Mouse (Mus musculus) intestine, postnatal 0 days (tissue): ENCODE results near the gene Pla2g4e. TPM values are rescaled to one million over a fixed set of nuclear protein-coding genes. Genes with fewer than 3 reads are reported as not detected.

Source experiments
- ATAC-seq: fragments of 200-750 bp; cut with Nextera tagmentation; 2 replicates; pipeline ENCODE4 v1.8.0; 2017; ENCODE audit warnings: mild to moderate bottlenecking, moderate TSS enrichment, moderate library complexity
- H3K27ac ChIP-seq: fragments of 300-500 bp; sonication (generic); 2 replicates; pipeline ENCODE4 v1.5.1; 2014; ENCODE audit warnings: mild to moderate bottlenecking, low read depth, low read length, moderate library complexity
- H3K27me3 ChIP-seq: fragments of 300-500 bp; sonication (generic); replicated peaks from 2 replicates; pipeline ENCODE4 v1.6.1; 2014; ENCODE audit warnings: low read length, mixed read lengths; ENCODE audit not compliant: control insufficient read depth, insufficient read depth
- H3K36me3 ChIP-seq: fragments of 300-500 bp; sonication (generic); 2 replicates; pipeline ENCODE4 v1.6.1; 2014; ENCODE audit warnings: mild to moderate bottlenecking, moderate library complexity; ENCODE audit not compliant: control insufficient read depth, insufficient read depth
- H3K4me1 ChIP-seq: fragments of 300-500 bp; sonication (generic); replicated peaks from 2 replicates; pipeline ENCODE4 v1.6.1; 2014; ENCODE audit warnings: antibody characterized with exemption, low read length, mixed read lengths; ENCODE audit not compliant: control insufficient read depth, insufficient read depth
- H3K4me2 ChIP-seq: fragments of 300-500 bp; sonication (generic); replicated peaks from 2 replicates; pipeline ENCODE4 v1.6.1; 2014; ENCODE audit warnings: low read depth, mild to moderate bottlenecking, moderate library complexity
- H3K4me3 ChIP-seq: fragments of 300-500 bp; sonication (generic); 2 replicates; pipeline ENCODE4 v1.5.1; 2014; ENCODE audit warnings: low read depth, low read length
- H3K9ac ChIP-seq: fragments of 300-500 bp; sonication (generic); 2 replicates; pipeline ENCODE4 v1.6.1; 2014; ENCODE audit warnings: mild to moderate bottlenecking, low read depth, low read length
- H3K9me3 ChIP-seq: fragments of 300-500 bp; sonication (generic); 2 replicates; pipeline ENCODE4 v1.6.1; 2016; ENCODE audit warnings: mixed run types; ENCODE audit not compliant: control insufficient read depth
- CTCF ChIP-seq: sonication (generic); IDR thresholded peaks from 2 replicates; pipeline ENCODE4 v1.5.1; 2016; ENCODE audit warnings: low read depth, mild to moderate bottlenecking, control low read depth, antibody characterized with exemption, moderate library complexity
- WGBS: fragments of 180-500 bp; shearing (Covaris S2); extraction: QIAGEN DNeasy Blood & Tissue Kit; methylation state at CpG from one replicate; pipeline ENCODE4 v1.1.7; 2014; 5-methylcytosine and 5-hydroxymethylcytosine counted together
- polyA plus RNA-seq: library from polyadenylated mRNA; unstranded; fragments of >200 nt; fragmentation: Nextera tagmentation; extraction: Ambion mirVana; gene quantifications from 2 replicates; pipeline ENCODE4 v1.2.1, GENCODE M21; 2015

Pla2g4e gene
- polyA plus RNA-seq, 1 experiment from 2014 or later: 0.08 TPM

GRCm38 (mm10) chr2:120153586-120154360 lies 91.4 kb downstream of the Pla2g4e start:
- peak overlapping the region; percentile 86 for H3K4me3 ChIP-seq
- H3K9ac ChIP-seq: peak overlapping the region; percentile 79
- H3K4me1 ChIP-seq: no peaks in the 10 kb centered on the region
- H3K9me3 ChIP-seq: no peaks in the 10 kb centered on the region
- peak; percentile 58 for ATAC-seq
- H3K27me3 ChIP-seq: no peaks in the 10 kb centered on the region
- H3K36me3 ChIP-seq: no peaks in the 10 kb centered on the region
- H3K4me2 ChIP-seq: peak overlapping the region; percentile 99
- peak overlapping the region; percentile 85 for H3K27ac ChIP-seq
- TF ChIP-seq CTCF: no peak
- under 1% methylated on average over 38 of the region's 38 CpGs for WGBS

- Histone ChIP-seq H3K27me3 (no peaks in the 10 kb centered on the region), H3K36me3 (no peaks in the 10 kb centered on the region), H3K4me1 (no peaks in the 10 kb centered on the region), H3K4me2 (no peak overlapping the region), H3K9me3 (no peaks in the 10 kb centered on the region), H3K9ac (no peak overlapping the region; the same call in 1 of the 2 replicates), H3K4me3 (no peak overlapping the region), H3K27ac (no peak overlapping the region)
- 50% methylated on average over 3 of the region's 3 CpGs for WGBS
- ATAC-seq: no peak
- TF ChIP-seq CTCF: no peak
Measured at GRCm38 (mm10) chr2:120150571-120150970, 94.6 kb downstream of the Pla2g4e start.

GRCm38 (mm10) chr2:120149634-120150033 lies 95.5 kb downstream of the Pla2g4e start:
- 90% methylated on average over 7 of the region's 7 CpGs for WGBS
- H3K4me2 ChIP-seq: no peak overlapping the region

GRCm38 (mm10) chr2:120147999-120148398 lies 97.1 kb downstream of the Pla2g4e start:
- H3K36me3 ChIP-seq: no peaks in the 10 kb centered on the region
- H3K4me3 ChIP-seq: no peak overlapping the region
- no peak overlapping the region for H3K4me2 ChIP-seq
- no peaks in the 10 kb centered on the region for H3K4me1 ChIP-seq
- H3K9me3 ChIP-seq: no peaks in the 10 kb centered on the region
- 53% methylated on average over 3 of the region's 3 CpGs for WGBS
- TF ChIP-seq CTCF: no peak
- H3K27me3 ChIP-seq: no peaks in the 10 kb centered on the region
- no peak overlapping the region for H3K27ac ChIP-seq
- ATAC-seq: no peak
- H3K9ac ChIP-seq: no peak overlapping the region

More at GRCm38 (mm10) chr2:120149634-120150033, 95.5 kb downstream of the Pla2g4e start:
- Histone ChIP-seq H3K9ac (no peak overlapping the region), H3K9me3 (no peaks in the 10 kb centered on the region), H3K27me3 (no peaks in the 10 kb centered on the region), H3K4me3 (no peak overlapping the region), H3K27ac (no peak overlapping the region), H3K4me1 (no peaks in the 10 kb centered on the region), H3K36me3 (no peaks in the 10 kb centered on the region)
- TF ChIP-seq CTCF: no peak
- ATAC-seq: no peak

GRCm38 (mm10) chr2:120147364-120147763 lies 97.8 kb downstream of the Pla2g4e start:
- ATAC-seq: no peak
- 40% methylated on average over 2 of the region's 2 CpGs for whole genome bisulfite sequencing

GRCm38 (mm10) chr2:120146543-120146942 lies 98.6 kb downstream of the Pla2g4e start:
- no peak for TF ChIP-seq CTCF
- Histone ChIP-seq H3K27ac (no peak overlapping the region), H3K4me3 (no peak overlapping the region), H3K9me3 (no peaks in the 10 kb centered on the region), H3K36me3 (no peaks in the 10 kb centered on the region), H3K4me2 (no peak overlapping the region), H3K9ac (no peak overlapping the region), H3K27me3 (no peaks in the 10 kb centered on the region), H3K4me1 (no peaks in the 10 kb centered on the region)
- ATAC-seq: no peak
- 68% methylated on average over 2 of the region's 2 CpGs for WGBS

More at GRCm38 (mm10) chr2:120147364-120147763, 97.8 kb downstream of the Pla2g4e start:
- H3K9me3 ChIP-seq: no peaks in the 10 kb centered on the region
- no peak overlapping the region for H3K27ac ChIP-seq
- H3K4me1 ChIP-seq: no peaks in the 10 kb centered on the region
- no peaks in the 10 kb centered on the region for H3K27me3 ChIP-seq
- H3K4me2 ChIP-seq: no peak overlapping the region
- TF ChIP-seq CTCF: no peak
- no peak overlapping the region for H3K9ac ChIP-seq
- no peak overlapping the region for H3K4me3 ChIP-seq
- no peaks in the 10 kb centered on the region for H3K36me3 ChIP-seq
